Mouse (Mus musculus): ENCODE results near the gene Apip. TPM values are rescaled to one million over a fixed set of nuclear protein-coding genes. Genes with fewer than 3 reads are reported as not detected.

Gene Apip
- polyA plus RNA-seq, 1 experiment from 2014 or later = 45.5 TPM

DNA sequence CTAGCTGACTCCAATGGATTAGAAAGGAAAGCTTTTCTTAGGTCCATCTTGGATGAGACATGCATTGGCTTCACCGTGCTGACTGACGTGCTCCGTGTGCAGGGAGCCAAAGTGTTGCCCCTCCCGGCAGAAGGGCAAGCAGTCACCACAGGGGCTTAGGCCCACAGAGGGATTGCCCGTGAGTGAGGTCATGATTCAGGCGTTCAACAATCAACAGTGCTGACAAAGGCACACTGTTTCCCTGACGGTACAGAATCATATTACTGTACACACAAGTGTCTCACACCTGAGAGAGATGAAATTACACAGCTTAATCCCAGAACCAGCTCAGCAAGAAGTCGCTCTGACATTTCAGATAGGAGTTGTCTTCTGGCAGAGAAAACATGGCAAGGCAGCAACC is 38.2 kb downstream of the Apip start:
- no peak overlapping the region for H3K4me3 ChIP-seq
- no peak for ATAC-seq
- no peak overlapping the region for H3K9ac ChIP-seq
- H3K4me2 ChIP-seq = no peak overlapping the region
- H3K4me1 ChIP-seq = no peaks in the 10 kb centered on the region
- no peaks in the 10 kb centered on the region for H3K36me3 ChIP-seq
- WGBS (ENCODE audit: insufficient replicate concordance) = 67% methylated on average over 8 of the region's 8 CpGs
- no peak overlapping the region for H3K27ac ChIP-seq
- H3K27me3 ChIP-seq (replicated peaks) = no peaks in the 10 kb centered on the region
- H3K9me3 ChIP-seq (replicated peaks) = no peaks in the 10 kb centered on the region

DNA sequence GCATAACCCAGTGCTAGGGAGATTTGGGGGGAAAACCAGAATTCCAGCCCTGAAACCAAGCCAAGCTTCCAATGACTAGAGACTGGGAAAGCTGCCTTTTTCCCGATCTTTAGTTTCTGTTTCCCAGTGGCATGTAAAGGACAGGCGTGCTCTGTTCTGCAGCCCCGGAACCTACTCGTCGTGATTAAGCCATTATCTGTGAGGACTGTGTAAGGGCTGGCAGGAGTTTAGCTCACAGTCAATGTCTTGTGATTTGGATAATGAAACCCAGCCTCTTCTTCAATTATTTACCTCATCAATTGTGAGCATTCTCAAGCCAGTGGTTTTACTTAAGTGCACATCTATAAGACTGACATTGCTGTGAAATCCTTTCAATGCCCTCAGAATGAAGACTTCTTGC is 43.7 kb downstream of the Apip start:
- WGBS (ENCODE audit: insufficient replicate concordance) = 73% methylated on average over 5 of the region's 5 CpGs

DNA sequence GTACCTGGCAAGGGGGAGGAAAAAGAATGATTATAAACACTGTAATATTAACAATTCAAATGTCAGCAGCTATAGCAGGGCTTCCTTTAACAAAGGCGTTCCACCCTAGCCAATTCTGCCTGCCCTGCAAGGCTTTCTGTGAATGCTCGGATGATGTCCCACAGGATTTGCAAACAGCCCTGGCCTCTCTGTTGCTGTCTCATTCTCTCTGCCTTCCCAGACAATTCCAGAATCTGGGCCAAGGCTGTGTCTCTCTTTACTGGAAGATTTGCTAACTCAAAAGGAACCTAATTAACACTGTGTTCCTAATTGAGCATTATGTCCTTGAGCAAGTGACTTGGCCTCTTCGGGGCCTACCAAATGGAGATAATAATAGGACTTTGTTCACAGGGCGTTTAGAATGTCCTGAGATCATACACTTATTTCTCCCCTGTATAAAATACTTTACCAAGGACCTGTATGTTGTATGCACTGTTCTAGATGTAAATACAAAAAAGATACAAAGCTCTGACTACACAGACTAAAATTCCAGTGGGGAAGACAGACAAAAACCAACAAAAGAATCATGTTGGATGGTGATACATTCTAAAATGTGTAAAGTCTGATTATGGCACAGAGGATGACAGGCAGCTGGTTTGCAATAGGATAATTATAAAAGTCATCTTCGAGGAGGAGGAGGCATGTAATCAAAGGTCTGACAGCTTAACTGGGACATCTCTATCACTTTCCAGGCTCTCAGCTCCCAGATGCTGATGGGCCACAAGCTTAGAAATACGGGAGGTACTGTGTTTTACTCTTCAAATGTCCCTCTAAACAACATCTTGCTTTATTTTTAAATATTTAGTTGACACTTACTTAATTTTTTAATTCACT is 45.1 kb downstream of the Apip start:
- no peak overlapping the region for H3K27ac ChIP-seq
- no peaks in the 10 kb centered on the region for H3K4me1 ChIP-seq
- no peak overlapping the region for H3K4me2 ChIP-seq
- H3K27me3 ChIP-seq (replicated peaks) = no peaks in the 10 kb centered on the region
- H3K4me3 ChIP-seq = no peak overlapping the region
- no peak for ATAC-seq
- no peak overlapping the region for H3K9ac ChIP-seq
- 64% methylated on average over 6 of the region's 6 CpGs for WGBS (ENCODE audit: insufficient replicate concordance)
- no peaks in the 10 kb centered on the region for H3K9me3 ChIP-seq (replicated peaks)
- H3K36me3 ChIP-seq = no peaks in the 10 kb centered on the region

More for the DNA sequence above, 43.7 kb downstream of the Apip start:
- no peaks in the 10 kb centered on the region for H3K27me3 ChIP-seq (replicated peaks)
- no peak overlapping the region for H3K27ac ChIP-seq
- H3K4me3 ChIP-seq = no peak overlapping the region
- no peak overlapping the region for H3K9ac ChIP-seq
- no peak for ATAC-seq
- H3K4me2 ChIP-seq = no peak overlapping the region
- no peaks in the 10 kb centered on the region for H3K36me3 ChIP-seq
- H3K9me3 ChIP-seq (replicated peaks) = no peaks in the 10 kb centered on the region
- H3K4me1 ChIP-seq = no peaks in the 10 kb centered on the region

DNA sequence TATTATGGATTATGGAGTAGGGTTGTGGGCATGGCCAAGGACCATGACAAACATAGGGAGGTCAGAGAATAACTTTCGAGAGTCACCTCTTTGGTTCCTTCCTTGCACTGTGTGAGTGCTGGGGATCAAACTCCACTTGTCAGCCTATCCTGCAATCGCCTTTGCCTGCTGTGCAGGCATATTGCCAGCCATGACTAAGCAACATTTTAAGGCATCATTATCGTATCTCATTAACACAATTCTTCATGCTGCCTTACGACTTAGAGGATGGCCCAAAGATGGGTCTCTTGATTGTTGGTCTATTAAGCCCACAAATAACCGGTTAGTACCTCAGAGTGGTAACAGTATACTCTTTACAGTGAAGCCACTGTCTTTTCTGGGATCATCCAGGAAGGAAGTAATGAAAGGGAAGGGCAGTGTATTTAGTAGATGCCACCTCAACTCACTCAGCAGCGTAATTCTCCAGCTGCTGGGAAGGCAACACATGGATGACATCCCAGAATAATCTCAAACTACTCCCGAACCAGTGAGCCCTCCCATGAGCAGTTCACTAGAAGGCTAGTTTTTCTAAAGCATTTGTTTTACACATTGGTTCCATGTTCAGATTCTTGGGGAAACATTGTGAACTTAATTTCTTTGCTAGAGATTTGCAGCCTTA is 45.9 kb downstream of the Apip start:
- H3K9ac ChIP-seq = no peak overlapping the region
- H3K4me2 ChIP-seq = no peak overlapping the region
- ATAC-seq = no peak
- 61% methylated on average over 7 of the region's 7 CpGs for WGBS (ENCODE audit: insufficient replicate concordance)
- H3K36me3 ChIP-seq = no peaks in the 10 kb centered on the region
- no peak overlapping the region for H3K4me3 ChIP-seq
- H3K27ac ChIP-seq = no peak overlapping the region
- H3K4me1 ChIP-seq = no peaks in the 10 kb centered on the region
- H3K27me3 ChIP-seq (replicated peaks) = no peaks in the 10 kb centered on the region
- no peaks in the 10 kb centered on the region for H3K9me3 ChIP-seq (replicated peaks)

DNA sequence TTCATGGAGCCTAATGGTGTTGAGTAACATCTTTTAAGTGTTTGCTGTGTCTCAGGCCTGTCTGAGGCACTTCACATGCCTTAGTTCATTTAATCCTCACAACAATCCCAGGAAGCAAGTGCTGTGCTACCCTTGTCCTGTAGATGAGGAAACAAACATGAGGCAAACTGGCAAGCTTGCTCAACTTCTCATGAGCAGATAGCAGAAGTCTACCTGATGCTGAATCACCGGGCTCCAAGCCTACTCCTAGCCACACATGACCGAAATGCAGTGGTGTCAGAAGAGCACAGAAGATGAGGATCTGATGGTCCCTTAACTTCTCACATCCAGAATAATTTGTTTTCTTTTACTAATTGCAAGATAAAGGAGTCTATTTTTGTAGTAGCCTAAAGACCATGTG is 56.2 kb downstream of the Apip start:
- Histone ChIP-seq H3K27ac (no peak overlapping the region), H3K4me2 (no peak overlapping the region), H3K36me3 (no peaks in the 10 kb centered on the region), H3K4me1 (no peaks in the 10 kb centered on the region), H3K4me3 (no peak overlapping the region), H3K9ac (no peak overlapping the region), H3K9me3 (replicated peaks) (no peaks in the 10 kb centered on the region), H3K27me3 (replicated peaks) (no peaks in the 10 kb centered on the region; the same call in 1 of the 2 replicates)
- WGBS (ENCODE audit: insufficient replicate concordance) = 53% methylated on average over 2 of the region's 2 CpGs
- no peak for ATAC-seq

DNA sequence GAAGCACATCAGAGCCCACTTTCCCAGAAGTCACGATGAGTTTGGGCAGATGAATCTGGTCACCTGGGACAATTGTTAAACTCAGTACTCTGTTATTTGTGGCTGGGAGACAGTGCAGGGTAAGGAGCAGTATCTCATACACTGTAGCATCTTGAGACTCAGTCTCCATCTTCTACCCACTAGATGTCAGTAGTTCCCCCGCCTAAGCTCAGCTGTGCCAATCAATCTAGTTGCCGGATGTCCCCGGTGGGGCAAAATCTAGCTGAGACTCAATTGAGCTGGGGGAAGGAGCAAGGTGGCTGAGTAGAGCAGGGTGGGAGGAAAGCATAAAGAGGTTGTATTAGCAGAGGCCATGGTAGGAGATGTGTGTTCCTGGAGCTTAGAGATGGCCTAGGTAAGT is 57.7 kb downstream of the Apip start:
- no peaks in the 10 kb centered on the region for H3K36me3 ChIP-seq
- no peak for ATAC-seq
- no peak overlapping the region for H3K4me3 ChIP-seq
- WGBS (ENCODE audit: insufficient replicate concordance) = 21% methylated on average over 4 of the region's 4 CpGs
- H3K9ac ChIP-seq = no peak overlapping the region
- no peak overlapping the region for H3K4me2 ChIP-seq
- H3K9me3 ChIP-seq (replicated peaks) = no peaks in the 10 kb centered on the region
- no peaks in the 10 kb centered on the region for H3K4me1 ChIP-seq
- H3K27ac ChIP-seq = no peak overlapping the region
- no peaks in the 10 kb centered on the region for H3K27me3 ChIP-seq (replicated peaks)

DNA sequence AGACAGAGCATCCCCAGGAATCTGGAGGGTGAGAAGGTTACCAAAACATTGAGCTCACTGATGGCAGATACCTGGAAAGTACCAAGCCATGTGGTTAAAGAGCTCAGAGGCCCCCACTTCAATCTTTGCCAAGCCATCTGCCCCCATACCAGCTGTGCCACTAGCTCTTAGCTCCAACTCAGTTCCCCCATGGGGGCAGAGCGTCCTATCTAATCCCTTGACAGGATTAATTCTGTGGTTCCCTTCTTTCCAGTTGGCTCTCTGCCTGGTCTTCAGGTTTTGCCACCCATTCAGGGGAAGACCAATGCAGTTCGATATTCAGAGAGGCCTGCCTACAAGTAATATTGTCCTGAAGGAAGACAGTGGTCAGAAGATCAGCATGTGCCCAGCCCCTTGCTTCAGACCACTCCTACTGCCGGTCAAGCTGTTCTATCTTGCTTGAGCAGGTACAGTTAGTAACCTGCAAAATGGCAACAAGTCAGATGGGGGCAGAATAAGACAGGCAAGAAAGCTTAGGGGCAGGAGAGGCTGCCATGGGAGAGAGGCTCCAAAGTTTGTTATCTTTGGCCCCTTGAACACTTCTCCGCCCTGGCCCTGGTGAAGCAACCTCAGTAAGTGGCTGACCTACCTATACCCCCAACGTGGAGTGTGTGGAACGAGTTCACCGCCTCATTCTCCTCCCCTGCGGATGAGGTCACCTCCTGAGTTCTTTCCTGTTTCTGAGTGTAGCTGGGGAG is 65.2 kb downstream of the Apip start:
- no peak overlapping the region for H3K27ac ChIP-seq
- no peaks in the 10 kb centered on the region for H3K9me3 ChIP-seq (replicated peaks)
- ATAC-seq = no peak
- 36% methylated on average over 8 of the region's 8 CpGs for WGBS (ENCODE audit: insufficient replicate concordance)
- no peaks in the 10 kb centered on the region; the same call in 1 of the 2 replicates for H3K27me3 ChIP-seq (replicated peaks)
- no peak overlapping the region for H3K9ac ChIP-seq
- no peaks in the 10 kb centered on the region for H3K4me1 ChIP-seq
- no peak overlapping the region for H3K4me2 ChIP-seq
- H3K4me3 ChIP-seq = no peak overlapping the region
- H3K36me3 ChIP-seq = no peaks in the 10 kb centered on the region

Other genes with a start within 250 kb of the Apip start
- 17.8 and 18.6 TPM in 2 replicates for gene Cd44, start 172.0 kb upstream of the Apip start, polyA plus RNA-seq (2016; fragmentation: Nextera tagmentation; extraction: Ambion mirVana)
- 30.2 and 31.3 TPM in 2 replicates for gene Pdhx, start 162 bp upstream of the Apip start, polyA plus RNA-seq (2016; fragmentation: Nextera tagmentation; extraction: Ambion mirVana)
- 0.16 and 0.23 TPM in 2 replicates for gene Ehf, start 229.6 kb downstream of the Apip start, polyA plus RNA-seq (2016; fragmentation: Nextera tagmentation; extraction: Ambion mirVana)